In the genomic region with DNA sequence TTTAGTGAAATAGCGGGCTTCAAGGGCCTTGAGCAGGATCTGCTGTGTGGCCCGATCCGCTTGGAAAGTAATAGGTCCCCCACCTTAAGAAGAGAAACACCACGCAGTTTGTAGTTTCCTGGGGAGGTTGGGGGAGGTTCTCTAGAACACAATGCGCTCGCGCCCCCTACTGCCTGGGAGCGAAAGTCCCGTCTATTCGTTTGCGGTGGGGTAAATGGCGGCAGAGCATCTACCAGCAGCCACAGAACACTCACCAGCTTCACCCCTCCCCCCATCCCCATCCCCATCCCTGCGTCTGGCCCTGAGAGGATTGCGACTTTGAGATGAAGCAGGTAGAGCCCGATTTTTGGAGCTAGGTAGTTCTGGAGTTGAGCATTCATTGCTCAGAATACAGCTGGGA, we compare ENCODE assay signal across 9 mouse cellular contexts. TPM values are rescaled to one million over a fixed set of nuclear protein-coding genes. Genes with fewer than 3 reads are reported as not detected.
DNase-seq lines count a peak whose midpoint lies in the region; ATAC-seq and TF ChIP-seq lines count a peak whose summit lies in the region.
"Had no signal": no experiment of that assay in that cellular context is flagged by ENCODE, and none has a peak within 500 bp of the region (broad histone marks: within the 10 kb centered on the region; RNA-seq: fewer than 3 reads in every experiment).

No protein-coding gene starts in this region.

- no peak for TF ChIP-seq POLR2A in ES-Bruce4 (IDR thresholded peaks at IDR 0.05; ENCODE audit: insufficient read depth, low read length)
- no peak for TF ChIP-seq POLR2A in brain, embryonic 14.5 days (IDR thresholded peaks at IDR 0.05; ENCODE audit: borderline replicate concordance, extremely low read depth, insufficient read depth, insufficient read length, poor library complexity, severe bottlenecking)

- 3% methylated on average over 15 of the region's 15 CpGs for WGBS in forebrain, embryonic 10.5 days
- WGBS in heart, postnatal 0 days, result 1% methylated on average over 15 of the region's 15 CpGs
- WGBS in lung, postnatal 0 days, result 3% methylated on average over 15 of the region's 15 CpGs

- DNase-seq in brain, embryonic 14.5 days (ENCODE audit: low read depth), result peak; percentile 91
- DNase-seq in forebrain, embryonic 10.5 days (ENCODE audit: extremely low spot score, low spot score), result peak; percentile 78
- DNase-seq in heart, postnatal 0 days (ENCODE audit: low spot score), result peak; percentile 84
- DNase-seq in layer of hippocampus, adult 18-20 months (ENCODE audit: low spot score in 2 of 2), result peak; percentile 77 to 93
- peak; percentile 91 for DNase-seq in lung, postnatal 0 days (ENCODE audit: low spot score)
- peak; percentile 87 for DNase-seq in retina, embryonic 14.5 days (ENCODE audit: low spot score)
- peak; percentile 93 for DNase-seq in thymus, postnatal 25 days

- H3K4me2 ChIP-seq in heart, postnatal 0 days (ENCODE audit: low read depth, low read length), result no peak overlapping the region
- no peak overlapping the region for H3K4me2 ChIP-seq in lung, postnatal 0 days (replicated peaks; ENCODE audit: low read depth, low read length)
- H3K4me2 ChIP-seq: hindbrain, embryonic 15.5 days had no signal

- peak overlapping the region; percentile 67; the same call in 1 of the 2 replicates for H3K27ac ChIP-seq in ES-Bruce4 (ENCODE audit: insufficient read depth, low read length)
- peak overlapping the region; percentile 49; the same call in 1 of the 2 replicates for H3K27ac ChIP-seq in forebrain, embryonic 10.5 days
- no peak overlapping the region for H3K27ac ChIP-seq in heart, postnatal 0 days (ENCODE audit: low read depth)
- H3K27ac ChIP-seq in lung, postnatal 0 days (ENCODE audit: low read length), result 0 out of 2 replicates have a peak overlapping the region, but pooled peaks have one; percentile 9
- H3K27ac ChIP-seq: hindbrain, embryonic 15.5 days had no signal

- H3K9ac ChIP-seq in ES-Bruce4 (ENCODE audit: low read depth, poor library complexity, severe bottlenecking), result peak overlapping the region; percentile 23; the same call in 1 of the 2 replicates
- H3K9ac ChIP-seq in heart, postnatal 0 days (replicated peaks; ENCODE audit: low read depth, low read length), result no peak overlapping the region
- no peak overlapping the region for H3K9ac ChIP-seq in lung, postnatal 0 days (replicated peaks; ENCODE audit: low read depth)
- H3K9ac ChIP-seq: hindbrain, embryonic 15.5 days had no signal

- H3K36me3 ChIP-seq in ES-Bruce4 (ENCODE audit: control insufficient read depth, insufficient read depth, low read length, poor library complexity, severe bottlenecking), result no peaks in the 10 kb centered on the region
- no peaks in the 10 kb centered on the region for H3K36me3 ChIP-seq in forebrain, embryonic 10.5 days (replicated peaks)
- H3K36me3 ChIP-seq in heart, postnatal 0 days (replicated peaks; ENCODE audit: control insufficient read depth, insufficient read depth, low read length), result no peaks in the 10 kb centered on the region
- no peaks in the 10 kb centered on the region for H3K36me3 ChIP-seq in lung, postnatal 0 days (ENCODE audit: insufficient read depth, low read length)
- H3K36me3 ChIP-seq: hindbrain, embryonic 15.5 days had no signal

- peak; percentile 89 for TF ChIP-seq CTCF in ES-Bruce4 (IDR thresholded peaks at IDR 0.05; ENCODE audit: low read depth, low read length)
- TF ChIP-seq CTCF in brain, embryonic 14.5 days (IDR thresholded peaks at IDR 0.05; ENCODE audit: borderline replicate concordance, extremely low read depth, insufficient read depth, insufficient read length), result peak; percentile 87
- peak; percentile 87 for TF ChIP-seq CTCF in heart, postnatal 0 days (IDR thresholded peaks at IDR 0.05; ENCODE audit: low read depth)
- peak; percentile 86 for TF ChIP-seq CTCF in lung, postnatal 0 days (IDR thresholded peaks at IDR 0.05)

- peak; percentile 67 for ATAC-seq in heart, postnatal 0 days (ENCODE audit: insufficient read depth, low read depth)
- peak; percentile 69 for ATAC-seq in lung, postnatal 0 days

- no peak overlapping the region for H3K4me3 ChIP-seq in ES-Bruce4 (ENCODE audit: low read depth, low read length)
- no peak overlapping the region for H3K4me3 ChIP-seq in forebrain, embryonic 10.5 days
- H3K4me3 ChIP-seq in heart, postnatal 0 days (ENCODE audit: low read depth, low read length), result no peak overlapping the region
- H3K4me3 ChIP-seq in lung, postnatal 0 days (ENCODE audit: low read depth, low read length), result no peak overlapping the region
- H3K4me3 ChIP-seq: hindbrain, embryonic 15.5 days had no signal

- peaks cover 13% of the 10 kb centered on the region for H3K4me1 ChIP-seq in ES-Bruce4 (ENCODE audit: control insufficient read depth, insufficient read depth, low read length)
- peaks cover 47% of the 10 kb centered on the region for H3K4me1 ChIP-seq in forebrain, embryonic 10.5 days
- peaks cover 4% of the 10 kb centered on the region; the same call in 1 of the 2 replicates for H3K4me1 ChIP-seq in heart, postnatal 0 days (ENCODE audit: control insufficient read depth, insufficient read depth)
- peaks cover 4% of the 10 kb centered on the region; the same call in 1 of the 2 replicates for H3K4me1 ChIP-seq in lung, postnatal 0 days (ENCODE audit: insufficient read depth, low read depth, low read length)

- no peaks in the 10 kb centered on the region for H3K9me3 ChIP-seq in ES-Bruce4 (replicated peaks; ENCODE audit: control insufficient read depth, insufficient read depth, low read length, poor library complexity, severe bottlenecking)
- H3K9me3 ChIP-seq in forebrain, embryonic 10.5 days, result no peaks in the 10 kb centered on the region
- no peaks in the 10 kb centered on the region for H3K9me3 ChIP-seq in heart, postnatal 0 days (replicated peaks; ENCODE audit: control insufficient read depth, low read length)
- H3K9me3 ChIP-seq in lung, postnatal 0 days (ENCODE audit: low read length), result no peaks in the 10 kb centered on the region
- H3K9me3 ChIP-seq: hindbrain, embryonic 15.5 days had no signal

- peak; percentile 80; the same call in 1 of the 2 replicates for TF ChIP-seq EP300 in ES-Bruce4 (IDR thresholded peaks at IDR 0.05; ENCODE audit: insufficient read depth, low read depth, low read length)
- TF ChIP-seq EP300 in heart, postnatal 0 days (IDR thresholded peaks at IDR 0.05; ENCODE audit: low read depth), result peak; percentile 57; the same call in 1 of the 2 replicates
- no peak for TF ChIP-seq EP300 in lung, postnatal 0 days (IDR thresholded peaks at IDR 0.05)

- no peaks in the 10 kb centered on the region for H3K27me3 ChIP-seq in ES-Bruce4 (ENCODE audit: control insufficient read depth, insufficient read depth, low read length, poor library complexity, severe bottlenecking)
- H3K27me3 ChIP-seq in forebrain, embryonic 10.5 days (ENCODE audit: poor library complexity, severe bottlenecking), result peaks cover 32% of the 10 kb centered on the region
- no peaks in the 10 kb centered on the region for H3K27me3 ChIP-seq in heart, postnatal 0 days (ENCODE audit: control insufficient read depth, insufficient read depth, low read length)
- no peaks in the 10 kb centered on the region for H3K27me3 ChIP-seq in lung, postnatal 0 days (replicated peaks; ENCODE audit: insufficient read depth, low read length)
- H3K27me3 ChIP-seq: hindbrain, embryonic 15.5 days had no signal

RNA-seq across cellular contexts. Expression of gene Irf2bpl, which starts 21.8 kb away (rescaled TPM):
- 37.9 and 40.3 TPM in 2 replicates for polyA plus RNA-seq in ES-Bruce4 (2011; ENCODE audit: insufficient read depth, insufficient read length, low read depth, missing spikeins)
- 77.9 and 97.5 TPM in 2 replicates for polyA plus RNA-seq in brain, embryonic 14.5 days (2012; rRNA removed)
- polyA plus RNA-seq in forebrain, embryonic 10.5 days (2016; fragmentation: Nextera tagmentation; extraction: Ambion mirVana), result 20.5 and 22.6 TPM in 2 replicates
- total RNA-seq in heart, postnatal 0 days (2014; rRNA removed; ENCODE audit: low replicate concordance), result 74.0 and 88.5 TPM in 2 replicates
- 26.4 and 30.0 TPM in 2 replicates for polyA plus RNA-seq in heart, postnatal 0 days (2015; fragmentation: Nextera tagmentation; extraction: Ambion mirVana)
- 10 to 100 TPM; 76.4 to 76.9 TPM for total RNA-seq in layer of hippocampus, adult 18-20 months (2021)
- 39.5 and 49.1 TPM in 2 replicates for polyA plus RNA-seq in lung, postnatal 0 days (2015; fragmentation: Nextera tagmentation; extraction: Ambion mirVana)

RNA-seq across cellular contexts. Expression of gene Cipc, which starts 40.4 kb away (rescaled TPM):
- 21.2 and 23.5 TPM in 2 replicates for polyA plus RNA-seq in ES-Bruce4 (2011; ENCODE audit: insufficient read depth, insufficient read length, low read depth, missing spikeins)
- polyA plus RNA-seq in brain, embryonic 14.5 days (2012; rRNA removed), result 67.3 and 70.7 TPM in 2 replicates
- 39.1 and 40.4 TPM in 2 replicates for polyA plus RNA-seq in forebrain, embryonic 10.5 days (2016; fragmentation: Nextera tagmentation; extraction: Ambion mirVana)
- 26.2 and 41.6 TPM in 2 replicates for total RNA-seq in heart, postnatal 0 days (2014; rRNA removed; ENCODE audit: low replicate concordance)
- polyA plus RNA-seq in heart, postnatal 0 days (2015; fragmentation: Nextera tagmentation; extraction: Ambion mirVana), result 18.7 and 20.9 TPM in 2 replicates
- total RNA-seq in layer of hippocampus, adult 18-20 months (2021), result 10 to 100 TPM; 72.9 to 75.1 TPM
- polyA plus RNA-seq in lung, postnatal 0 days (2015; fragmentation: Nextera tagmentation; extraction: Ambion mirVana), result 12.5 and 14.8 TPM in 2 replicates
